Mouse (Mus musculus): ENCODE measurements around the gene Srsf3.
"Not testable (repeated sequence)": the region's sequence is repeated elsewhere in the genome, so short reads cannot be mapped to it uniquely, and the experiment has no call there.

Srsf3 gene

GRCm38 (mm10) chr17:29067416-29067815 lies 35.0 kb downstream of the Srsf3 start:
- not testable (repeated sequence) for DNase-seq

- DNase-seq: no peak
Measured at GRCm38 (mm10) chr17:29067847-29068246, 35.4 kb downstream of the Srsf3 start.

GRCm38 (mm10) chr17:29069063-29069462 lies 36.6 kb downstream of the Srsf3 start:
- no peak for DNase-seq

- DNase-seq: no peak
Measured at GRCm38 (mm10) chr17:29071820-29072219, 39.4 kb downstream of the Srsf3 start.

- no peak for DNase-seq
Measured at GRCm38 (mm10) chr17:29072701-29073307, 40.4 kb downstream of the Srsf3 start.

GRCm38 (mm10) chr17:29073313-29073712 lies 40.9 kb downstream of the Srsf3 start:
- no peak for DNase-seq

GRCm38 (mm10) chr17:29074085-29074484 lies 41.7 kb downstream of the Srsf3 start:
- DNase-seq: no peak

- DNase-seq: no peak
Measured at GRCm38 (mm10) chr17:29076235-29076634, 43.8 kb downstream of the Srsf3 start.

GRCm38 (mm10) chr17:29077786-29078509 lies 45.5 kb downstream of the Srsf3 start:
- no peak for DNase-seq

- no peak for DNase-seq
Measured at GRCm38 (mm10) chr17:29078519-29079383, 46.3 kb downstream of the Srsf3 start.

GRCm38 (mm10) chr17:29080758-29081617 lies 48.6 kb downstream of the Srsf3 start:
- DNase-seq: no peak

GRCm38 (mm10) chr17:29081618-29082381 lies 49.4 kb downstream of the Srsf3 start:
- DNase-seq: no peak

- no peak for DNase-seq
Measured at GRCm38 (mm10) chr17:29083586-29083985, 51.2 kb downstream of the Srsf3 start.

GRCm38 (mm10) chr17:29084656-29085055 lies 52.2 kb downstream of the Srsf3 start:
- DNase-seq: no peak

- DNase-seq: no peak
Measured at GRCm38 (mm10) chr17:29085266-29085665, 52.8 kb downstream of the Srsf3 start.

- DNase-seq: no peak
Measured at GRCm38 (mm10) chr17:29086916-29087315, 54.5 kb downstream of the Srsf3 start.

- no peak for DNase-seq
Measured at GRCm38 (mm10) chr17:29090776-29091175, 58.3 kb downstream of the Srsf3 start, which contains the start of gene Cdkn1a. Gene Cdkn1a (plus strand): TSS chr17:29090976.

GRCm38 (mm10) chr17:29091348-29091944 lies 59.0 kb downstream of the Srsf3 start:
- no peak for DNase-seq

- no peak for DNase-seq
Measured at GRCm38 (mm10) chr17:29092497-29092896, 60.1 kb downstream of the Srsf3 start.
